Mouse (Mus musculus): Measurements from ENCODE around the gene Bub1b. TPM values are rescaled to one million over a fixed set of nuclear protein-coding genes. Genes with fewer than 3 reads are reported as not detected.

The Bub1b gene
- polyA plus RNA-seq, 1 experiment from 2014 or later: 146 TPM

DNA sequence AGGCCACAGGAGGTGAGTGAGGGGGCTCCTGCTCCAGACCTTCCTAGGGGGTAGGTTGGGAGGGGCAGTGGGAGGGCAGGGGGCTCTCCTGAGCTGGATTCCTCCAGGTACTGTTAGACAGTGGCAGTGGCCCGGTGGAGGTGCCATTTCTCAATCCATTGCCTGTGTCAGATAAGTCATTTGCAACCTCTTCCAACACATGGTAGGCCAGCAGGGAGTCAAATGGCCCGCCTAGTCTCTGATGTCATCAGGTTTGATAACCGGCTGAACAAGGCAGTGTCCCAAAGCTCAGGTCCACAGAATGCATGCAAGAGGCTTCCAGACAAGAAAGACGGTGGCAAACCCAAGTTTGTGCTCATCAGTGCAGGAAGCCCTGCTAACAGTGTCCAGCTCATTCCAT, 79.8 kb downstream of the Bub1b start:
- H3K9me3 ChIP-seq (ENCODE audit: control insufficient read depth, low read length): no peaks in the 10 kb centered on the region
- H3K9ac ChIP-seq (ENCODE audit: low read length): no peak overlapping the region
- peak overlapping the region; percentile 97 for H3K4me2 ChIP-seq (ENCODE audit: low read depth, low read length, severe bottlenecking)
- H3K27me3 ChIP-seq (ENCODE audit: control insufficient read depth, insufficient read depth, low read length): peaks cover 44% of the 10 kb centered on the region
- H3K4me3 ChIP-seq (ENCODE audit: low read depth, low read length): peak overlapping the region; percentile 47
- no peak overlapping the region for H3K27ac ChIP-seq (ENCODE audit: low read depth, low read length)
- WGBS: 13% methylated on average over 4 of the region's 4 CpGs
- DNase-seq (ENCODE audit: low spot score) (no peak), ATAC-seq (replicated peaks; ENCODE audit: low FRiP score) (no peak)
- peaks cover 15% of the 10 kb centered on the region for H3K4me1 ChIP-seq (replicated peaks; ENCODE audit: control insufficient read depth, insufficient read depth, low read length)
- no peaks in the 10 kb centered on the region for H3K36me3 ChIP-seq (ENCODE audit: control insufficient read depth, insufficient read depth, low read length)

DNA sequence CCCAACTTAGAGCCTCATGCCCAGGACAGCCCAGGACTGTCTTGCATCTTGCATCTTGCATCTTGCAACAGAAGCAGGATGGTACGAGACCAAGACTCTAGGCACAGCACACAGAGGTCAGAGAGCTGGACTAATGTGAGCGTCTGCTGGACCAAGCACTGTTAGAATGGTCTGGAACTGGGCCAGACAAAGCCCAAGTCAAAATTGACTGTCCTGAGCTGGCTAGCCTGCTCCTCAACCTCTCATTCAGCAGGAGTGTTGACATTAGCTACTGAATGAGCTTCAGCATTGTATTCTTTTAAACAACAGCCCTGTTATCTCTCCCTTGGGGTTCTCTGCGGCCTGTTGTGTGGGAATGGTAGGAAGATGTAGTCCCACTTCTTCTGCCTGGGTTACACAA, 81.6 kb downstream of the Bub1b start:
- ATAC-seq (replicated peaks; ENCODE audit: low FRiP score) (no peak), DNase-seq (ENCODE audit: low spot score) (no peak)
- 86% methylated on average over 3 of the region's 3 CpGs for whole genome bisulfite sequencing
- H3K27ac ChIP-seq (ENCODE audit: low read depth, low read length): no peak overlapping the region
- H3K36me3 ChIP-seq (ENCODE audit: control insufficient read depth, insufficient read depth, low read length): no peaks in the 10 kb centered on the region
- no peak overlapping the region for H3K9ac ChIP-seq (ENCODE audit: low read length)
- no peaks in the 10 kb centered on the region for H3K9me3 ChIP-seq (ENCODE audit: control insufficient read depth, low read length)
- peaks cover 39% of the 10 kb centered on the region for H3K27me3 ChIP-seq (ENCODE audit: control insufficient read depth, insufficient read depth, low read length)
- H3K4me2 ChIP-seq (ENCODE audit: low read depth, low read length, severe bottlenecking): no peak overlapping the region
- no peak overlapping the region for H3K4me3 ChIP-seq (ENCODE audit: low read depth, low read length)
- H3K4me1 ChIP-seq (replicated peaks; ENCODE audit: control insufficient read depth, insufficient read depth, low read length): peaks cover 10% of the 10 kb centered on the region

DNA sequence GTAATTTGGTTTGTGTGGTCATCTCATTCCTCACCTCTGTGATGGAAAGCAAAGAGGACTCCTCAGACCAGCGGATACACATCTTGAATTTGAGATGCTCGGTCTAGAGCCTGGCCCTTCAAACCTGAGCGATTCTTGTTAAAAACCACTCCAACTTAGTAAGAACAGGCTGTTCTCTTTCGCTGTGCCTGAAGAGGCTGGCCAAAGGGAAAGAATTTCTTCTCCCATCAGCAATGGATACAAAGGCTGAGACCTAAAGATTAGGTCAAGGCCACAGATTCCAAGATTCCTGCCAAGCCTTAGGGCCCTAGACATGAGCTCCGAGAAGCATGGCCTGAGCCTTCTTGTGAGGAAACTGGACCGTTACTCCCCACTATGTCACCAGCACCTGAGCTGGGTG, 82.9 kb downstream of the Bub1b start:
- Histone ChIP-seq H3K4me2 (ENCODE audit: low read depth, low read length, severe bottlenecking) (no peak overlapping the region), H3K27me3 (ENCODE audit: control insufficient read depth, insufficient read depth, low read length) (peaks cover 28% of the 10 kb centered on the region), H3K27ac (ENCODE audit: low read depth, low read length) (no peak overlapping the region), H3K4me3 (ENCODE audit: low read depth, low read length) (no peak overlapping the region), H3K9me3 (ENCODE audit: control insufficient read depth, low read length) (no peaks in the 10 kb centered on the region), H3K36me3 (ENCODE audit: control insufficient read depth, insufficient read depth, low read length) (no peaks in the 10 kb centered on the region), H3K9ac (ENCODE audit: low read length) (no peak overlapping the region), H3K4me1 (replicated peaks; ENCODE audit: control insufficient read depth, insufficient read depth, low read length) (peaks cover 10% of the 10 kb centered on the region)
- ATAC-seq (replicated peaks; ENCODE audit: low FRiP score): no peak
- 91% methylated on average over 6 of the region's 6 CpGs for WGBS
- DNase-seq (ENCODE audit: low spot score): no peak

DNA sequence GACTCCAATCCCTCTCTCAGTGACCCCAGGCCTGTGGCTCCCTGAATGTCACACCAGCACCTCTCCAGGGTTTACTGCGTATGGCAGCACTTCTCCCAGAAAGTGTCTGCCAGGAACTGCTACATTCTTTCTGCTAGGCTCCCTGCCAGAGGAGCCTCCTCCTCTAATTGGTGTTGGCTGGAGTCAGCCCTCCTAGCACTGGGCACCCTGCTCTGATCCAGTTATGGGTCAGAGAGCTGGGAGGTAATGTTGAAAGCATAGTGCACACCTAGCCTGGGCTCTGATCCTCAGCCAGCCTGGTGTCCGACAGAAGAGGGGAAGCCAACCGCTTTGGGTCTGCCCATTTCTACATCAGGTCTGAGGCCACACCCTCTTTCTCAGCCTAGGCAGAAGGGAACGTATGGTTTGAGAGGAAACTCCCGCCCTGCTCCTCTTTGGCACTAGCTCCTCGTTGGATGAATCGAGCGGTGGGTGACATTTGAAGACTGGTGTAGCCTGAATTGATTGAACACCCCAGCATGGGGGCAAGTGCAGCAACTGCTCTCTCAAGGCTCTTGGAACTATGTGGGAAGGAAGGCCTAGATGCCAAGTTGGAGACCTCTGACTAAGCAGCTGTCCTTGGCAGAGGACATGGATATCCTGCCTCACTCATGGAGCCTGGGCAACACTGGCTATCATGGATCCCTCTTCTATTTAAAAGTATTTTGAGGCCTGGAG, 84.7 kb downstream of the Bub1b start:
- 61% methylated on average over 8 of the region's 8 CpGs for WGBS
- ATAC-seq (replicated peaks; ENCODE audit: low FRiP score) (no peak), DNase-seq (ENCODE audit: low spot score) (no peak)
- Histone ChIP-seq H3K9me3 (ENCODE audit: control insufficient read depth, low read length) (no peaks in the 10 kb centered on the region), H3K4me1 (replicated peaks; ENCODE audit: control insufficient read depth, insufficient read depth, low read length) (no peaks in the 10 kb centered on the region), H3K27ac (ENCODE audit: low read depth, low read length) (no peak overlapping the region), H3K4me3 (ENCODE audit: low read depth, low read length) (no peak overlapping the region), H3K27me3 (ENCODE audit: control insufficient read depth, insufficient read depth, low read length) (peaks cover 13% of the 10 kb centered on the region), H3K4me2 (ENCODE audit: low read depth, low read length, severe bottlenecking) (no peak overlapping the region), H3K9ac (ENCODE audit: low read length) (no peak overlapping the region), H3K36me3 (ENCODE audit: control insufficient read depth, insufficient read depth, low read length) (no peaks in the 10 kb centered on the region)

DNA sequence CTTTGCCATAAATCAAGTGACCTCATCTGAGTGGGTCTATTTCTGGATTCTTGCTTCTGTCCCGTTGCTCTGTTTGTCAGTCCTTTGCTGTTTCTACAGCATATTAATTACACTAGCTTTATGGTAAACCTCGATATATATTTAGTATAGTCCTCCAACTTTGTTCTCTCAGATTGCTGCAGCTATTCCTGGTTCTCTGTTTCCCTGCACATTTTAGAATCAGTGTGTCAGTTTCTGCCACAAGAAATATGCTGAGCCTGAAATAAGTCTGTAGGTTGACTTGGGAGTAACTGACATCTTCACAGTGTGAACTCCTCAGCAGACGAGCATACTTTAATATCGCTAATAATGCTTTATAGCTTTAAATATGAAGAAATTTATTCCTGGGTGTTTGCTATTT, 87.1 kb downstream of the Bub1b start:
- no peak for ATAC-seq (replicated peaks; ENCODE audit: low FRiP score)
- Histone ChIP-seq H3K4me2 (ENCODE audit: low read depth, low read length, severe bottlenecking) (no peak overlapping the region), H3K9ac (ENCODE audit: low read length) (no peak overlapping the region), H3K4me1 (replicated peaks; ENCODE audit: control insufficient read depth, insufficient read depth, low read length) (no peaks in the 10 kb centered on the region), H3K9me3 (ENCODE audit: control insufficient read depth, low read length) (no peaks in the 10 kb centered on the region), H3K27me3 (ENCODE audit: control insufficient read depth, insufficient read depth, low read length) (no peaks in the 10 kb centered on the region), H3K4me3 (ENCODE audit: low read depth, low read length) (no peak overlapping the region), H3K27ac (ENCODE audit: low read depth, low read length) (no peak overlapping the region), H3K36me3 (ENCODE audit: control insufficient read depth, insufficient read depth, low read length) (no peaks in the 10 kb centered on the region)
- no peak for DNase-seq (ENCODE audit: low spot score)
- WGBS: 89% methylated on average over 4 of the region's 4 CpGs

DNA sequence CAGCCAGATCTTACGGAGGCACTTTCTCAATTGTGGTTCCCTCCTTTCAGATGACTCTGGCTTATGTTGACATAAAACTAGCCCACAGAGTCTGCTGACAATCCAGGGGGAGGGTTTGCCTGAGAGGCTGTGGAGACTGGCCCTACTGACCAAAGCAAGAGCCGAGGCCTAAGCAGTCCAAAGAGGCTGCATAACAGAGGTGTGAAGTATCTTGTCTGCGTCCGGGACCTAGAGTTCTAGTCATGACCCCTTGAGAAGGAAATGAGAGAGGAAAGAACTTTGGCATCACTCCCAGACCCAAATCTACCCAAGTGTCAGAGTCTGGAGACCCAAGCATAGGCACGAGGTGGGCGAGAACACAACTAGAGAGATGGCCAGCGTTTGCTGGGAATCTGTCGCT, 88.7 kb downstream of the Bub1b start:
- no peak for DNase-seq (ENCODE audit: low spot score)
- Histone ChIP-seq H3K27me3 (ENCODE audit: control insufficient read depth, insufficient read depth, low read length) (no peaks in the 10 kb centered on the region), H3K27ac (ENCODE audit: low read depth, low read length) (no peak overlapping the region), H3K36me3 (ENCODE audit: control insufficient read depth, insufficient read depth, low read length) (no peaks in the 10 kb centered on the region), H3K9ac (ENCODE audit: low read length) (no peak overlapping the region), H3K9me3 (ENCODE audit: control insufficient read depth, low read length) (no peaks in the 10 kb centered on the region), H3K4me3 (ENCODE audit: low read depth, low read length) (no peak overlapping the region), H3K4me1 (replicated peaks; ENCODE audit: control insufficient read depth, insufficient read depth, low read length) (no peaks in the 10 kb centered on the region), H3K4me2 (ENCODE audit: low read depth, low read length, severe bottlenecking) (no peak overlapping the region)
- WGBS: 87% methylated on average over 8 of the region's 8 CpGs
- no peak for ATAC-seq (replicated peaks; ENCODE audit: low FRiP score)

DNA sequence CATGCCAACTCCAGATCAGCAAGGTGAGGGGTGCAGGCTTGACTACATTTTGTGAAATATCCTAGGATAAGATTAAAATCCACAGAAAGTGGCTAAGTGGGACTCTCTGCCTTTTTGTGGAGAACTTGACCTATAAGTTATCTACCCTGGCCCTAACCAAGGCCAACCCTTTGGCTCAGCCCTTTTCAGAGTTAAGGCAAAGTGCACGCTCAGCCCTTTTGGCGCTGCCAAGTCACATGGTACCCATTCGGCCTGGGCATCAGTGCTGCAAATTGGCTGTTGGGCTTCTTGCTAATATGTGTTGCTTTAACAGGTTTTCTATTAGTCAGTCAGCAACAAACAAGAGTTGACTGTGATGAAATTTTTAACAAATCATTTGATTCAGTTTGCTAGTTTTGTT, 89.8 kb downstream of the Bub1b start:
- no peak overlapping the region for H3K4me3 ChIP-seq (ENCODE audit: low read depth, low read length)
- no peaks in the 10 kb centered on the region for H3K27me3 ChIP-seq (ENCODE audit: control insufficient read depth, insufficient read depth, low read length)
- no peaks in the 10 kb centered on the region for H3K9me3 ChIP-seq (ENCODE audit: control insufficient read depth, low read length)
- no peak overlapping the region for H3K27ac ChIP-seq (ENCODE audit: low read depth, low read length)
- no peak for ATAC-seq (replicated peaks; ENCODE audit: low FRiP score)
- H3K4me1 ChIP-seq (replicated peaks; ENCODE audit: control insufficient read depth, insufficient read depth, low read length): no peaks in the 10 kb centered on the region
- no peak overlapping the region for H3K4me2 ChIP-seq (ENCODE audit: low read depth, low read length, severe bottlenecking)
- no peaks in the 10 kb centered on the region for H3K36me3 ChIP-seq (ENCODE audit: control insufficient read depth, insufficient read depth, low read length)
- H3K9ac ChIP-seq (ENCODE audit: low read length): no peak overlapping the region
- WGBS: 91% methylated on average over 3 of the region's 3 CpGs
- no peak for DNase-seq (ENCODE audit: low spot score)

DNA sequence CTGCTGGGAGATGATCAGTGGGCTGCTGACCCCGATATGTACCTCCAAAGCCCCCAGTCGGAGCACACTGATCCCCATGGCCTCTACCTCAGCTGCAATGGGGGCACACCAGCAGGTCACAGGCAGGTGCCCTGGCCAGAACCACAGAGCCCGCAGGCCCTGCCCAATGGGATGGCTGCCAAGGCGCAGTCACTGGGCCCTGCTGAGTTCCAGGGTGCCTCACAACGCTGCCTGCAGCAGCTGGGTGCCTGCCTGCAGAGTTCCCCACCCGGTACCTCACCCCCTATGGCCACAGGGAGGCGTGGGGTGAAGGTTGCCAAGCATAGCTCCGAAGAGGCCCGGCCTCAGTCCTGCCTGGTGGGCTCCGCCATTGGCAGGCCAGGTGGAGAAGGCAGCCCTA, 91.9 kb downstream of the Bub1b start:
- no peaks in the 10 kb centered on the region for H3K4me1 ChIP-seq (replicated peaks; ENCODE audit: control insufficient read depth, insufficient read depth, low read length)
- WGBS: 76% methylated on average over 10 of the region's 10 CpGs
- H3K4me2 ChIP-seq (ENCODE audit: low read depth, low read length, severe bottlenecking): no peak overlapping the region
- no peak overlapping the region for H3K27ac ChIP-seq (ENCODE audit: low read depth, low read length)
- H3K27me3 ChIP-seq (ENCODE audit: control insufficient read depth, insufficient read depth, low read length): no peaks in the 10 kb centered on the region; the same call in 1 of the 2 replicates
- no peaks in the 10 kb centered on the region for H3K9me3 ChIP-seq (ENCODE audit: control insufficient read depth, low read length)
- H3K4me3 ChIP-seq (ENCODE audit: low read depth, low read length): no peak overlapping the region
- no peak overlapping the region for H3K9ac ChIP-seq (ENCODE audit: low read length)
- H3K36me3 ChIP-seq (ENCODE audit: control insufficient read depth, insufficient read depth, low read length): no peaks in the 10 kb centered on the region
- DNase-seq (ENCODE audit: low spot score) (no peak), ATAC-seq (replicated peaks; ENCODE audit: low FRiP score) (no peak)

All from forebrain, embryonic 11.5 days (tissue).